Mouse (Mus musculus): ENCODE data around the gene Rhoh.

The Rhoh gene

DNA sequence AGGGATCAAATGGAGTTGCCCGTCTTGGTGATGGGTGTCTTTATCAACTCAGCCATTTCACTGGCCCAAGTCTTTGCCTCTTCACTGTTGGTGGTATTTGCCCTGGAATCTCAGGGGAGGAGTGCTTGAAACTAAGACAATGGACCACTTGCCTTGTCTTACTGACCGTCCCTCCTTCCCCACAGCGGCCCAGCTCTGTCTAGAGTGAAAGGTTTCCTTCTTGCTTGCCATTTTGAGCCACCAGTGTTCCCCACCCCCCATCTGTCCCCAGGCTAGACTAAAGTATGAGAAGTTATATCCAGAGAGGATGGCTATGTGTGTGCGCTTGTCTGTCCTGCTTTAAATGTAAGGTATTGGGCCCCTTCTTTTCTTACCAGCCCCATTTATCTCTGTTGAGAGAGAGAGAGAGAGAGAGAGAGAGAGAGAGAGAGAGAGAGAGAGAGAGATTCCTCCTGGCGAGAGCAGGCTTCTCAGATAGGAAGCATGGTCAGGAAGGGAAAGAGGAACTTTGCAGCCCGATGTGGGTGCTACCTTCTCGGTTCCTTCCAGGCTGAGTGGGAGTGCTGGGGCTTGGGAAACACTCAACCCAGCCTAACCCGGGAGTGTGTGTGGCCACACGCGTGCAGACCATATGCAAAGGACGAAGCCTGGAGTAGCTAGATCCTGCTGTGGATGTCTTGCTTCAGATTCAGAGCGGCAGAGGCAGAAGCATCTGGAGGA, 572 bp upstream of the Rhoh start:
- peak; percentile 55 for DNase-seq

DNA sequence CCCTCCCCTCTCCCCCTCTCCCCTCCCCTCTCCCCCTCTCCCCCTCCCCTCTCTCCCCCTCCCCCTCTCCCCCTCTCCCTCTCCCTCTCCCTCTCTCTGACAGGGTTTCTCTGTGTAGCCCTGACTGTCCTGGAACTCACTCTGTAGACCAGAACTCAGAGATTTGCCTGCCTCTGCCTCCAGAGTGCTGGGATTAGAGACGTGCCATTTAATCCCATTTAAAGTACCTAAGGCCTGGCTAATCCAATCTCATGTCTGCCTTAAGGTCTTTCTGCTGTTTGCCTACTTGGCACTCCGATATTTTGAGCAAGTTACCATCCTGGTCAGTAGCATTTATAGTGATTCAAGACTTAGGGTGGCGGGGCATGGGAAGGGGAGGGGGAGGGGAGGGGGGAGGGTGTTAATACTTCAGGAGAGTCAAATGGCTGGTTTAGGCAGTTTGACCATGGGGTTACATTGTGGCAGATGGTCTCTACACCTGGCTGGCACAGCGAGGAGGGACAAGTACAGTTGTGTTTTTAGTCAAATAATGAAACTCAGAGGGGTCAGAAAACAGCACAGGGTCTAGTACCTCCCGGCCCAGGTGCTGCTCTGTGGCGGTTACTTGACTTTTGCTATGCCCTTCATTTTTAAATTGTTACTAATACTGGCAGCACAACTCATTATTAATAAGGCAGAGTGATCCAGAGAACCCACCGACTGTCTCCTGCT, 1.4 kb downstream of the Rhoh start:
- no peak for DNase-seq

DNA sequence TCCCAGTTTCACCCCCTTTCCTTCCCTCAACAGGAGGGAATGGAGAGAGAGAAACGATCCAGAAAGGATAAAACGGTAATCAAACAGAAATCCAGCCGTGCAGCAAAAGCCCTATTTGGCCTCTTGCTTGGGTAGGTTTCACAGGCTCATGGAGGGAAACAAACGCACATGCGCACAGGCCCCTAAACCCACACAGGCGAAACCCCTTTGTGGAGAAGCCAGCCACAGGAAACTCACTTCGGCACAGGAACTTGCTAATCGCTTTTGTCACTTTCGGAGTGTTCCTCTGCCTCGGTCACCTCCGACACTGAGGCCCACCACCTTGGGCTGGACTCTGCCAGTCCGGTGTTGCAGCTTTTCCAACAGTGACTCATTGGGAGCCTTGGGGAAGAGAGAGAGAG, 2.3 kb downstream of the Rhoh start:
- DNase-seq = peak; percentile 93

DNA sequence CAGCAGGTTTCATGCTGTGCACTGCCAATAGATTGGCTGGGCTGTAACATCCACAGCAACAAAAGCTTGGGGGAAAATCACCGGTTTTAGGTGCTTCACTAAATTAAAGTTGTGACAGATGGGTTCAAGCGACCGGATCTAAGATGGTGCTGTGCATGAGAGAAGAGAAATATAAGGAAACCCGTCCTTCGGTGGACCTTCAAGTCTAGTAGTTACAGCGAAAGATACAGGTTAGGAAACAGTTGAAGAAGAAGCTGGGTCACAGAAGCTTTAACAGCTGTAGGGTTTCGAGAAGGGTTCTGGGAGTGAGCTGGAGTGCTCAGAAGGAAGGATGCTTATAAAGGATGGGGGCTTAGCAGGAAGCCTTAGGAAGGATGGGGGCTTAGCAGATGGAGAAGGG, 3.5 kb downstream of the Rhoh start:
- no peak for DNase-seq

DNA sequence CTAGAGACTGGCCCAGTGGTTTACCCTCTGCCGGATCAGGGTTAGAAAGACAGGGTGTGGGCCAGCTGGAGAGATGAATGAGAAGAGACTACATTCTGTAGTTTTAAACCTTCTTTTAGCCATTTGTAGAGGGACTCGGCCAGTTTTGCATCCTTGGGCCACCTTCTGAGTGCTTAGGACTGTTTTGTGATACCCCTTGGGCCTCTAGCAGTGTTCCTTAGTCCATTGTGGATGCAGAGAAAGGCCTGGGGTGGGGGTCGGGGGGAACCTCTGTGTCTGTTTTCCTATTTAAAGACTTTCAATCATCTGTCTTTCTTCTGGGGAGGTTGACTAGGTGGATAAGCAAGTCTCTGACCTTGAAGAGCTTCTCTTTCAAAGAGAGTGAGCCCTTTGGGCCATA, 3.9 kb downstream of the Rhoh start:
- DNase-seq = no peak

DNA sequence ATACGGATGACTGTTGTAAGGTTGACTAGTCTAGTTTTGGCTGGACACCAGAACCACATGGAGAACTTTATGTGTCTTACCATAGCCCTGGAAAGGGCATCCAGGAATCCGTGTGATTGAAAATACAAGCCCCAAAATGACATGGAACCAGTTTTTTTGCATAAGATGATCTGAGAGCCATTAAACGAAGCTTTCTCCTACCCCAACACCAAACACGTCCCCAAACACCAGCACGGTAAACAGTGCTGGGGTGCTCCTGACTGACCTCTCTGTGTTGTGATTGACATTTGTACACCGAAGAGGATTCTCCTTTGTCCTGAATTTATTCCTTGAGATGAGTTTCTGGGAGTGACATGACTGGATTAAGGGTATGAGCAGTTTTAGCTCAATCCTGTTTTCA, 5.6 kb downstream of the Rhoh start:
- no peak for DNase-seq

DNA sequence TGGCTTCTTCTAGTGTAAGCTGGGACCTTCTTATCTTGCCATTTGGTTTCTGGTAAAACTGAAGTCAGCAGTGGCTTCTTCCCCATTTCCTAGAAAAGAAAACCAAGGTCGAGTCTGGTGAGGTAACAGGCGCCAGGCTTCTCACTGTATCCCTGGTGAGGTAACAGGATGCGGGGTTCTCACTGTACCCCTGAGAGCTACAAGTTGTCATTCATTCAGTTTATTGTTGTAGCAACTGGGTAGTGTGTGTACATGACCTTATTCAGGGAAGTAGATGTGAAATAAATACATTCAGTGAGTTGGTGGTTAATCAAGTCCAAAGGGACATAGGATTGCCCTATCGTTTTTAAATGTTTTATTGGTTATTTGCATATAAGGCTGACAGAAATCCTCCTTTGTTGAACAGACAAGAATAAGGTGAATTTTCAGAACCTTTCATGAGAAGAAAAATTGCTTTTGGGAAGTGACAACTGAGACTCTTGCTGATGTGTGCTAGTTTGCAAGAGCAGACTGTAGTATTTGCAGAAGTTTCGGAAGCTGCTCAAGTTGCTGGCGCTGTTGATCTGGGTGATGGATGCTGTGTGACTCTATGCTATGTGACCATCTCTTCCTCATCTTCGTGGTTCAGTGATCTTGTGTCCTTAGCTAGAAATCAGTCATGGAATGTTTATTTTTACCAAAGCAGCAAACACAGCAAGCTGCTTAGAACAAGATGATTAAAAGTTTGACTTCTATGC, 6.5 kb downstream of the Rhoh start:
- DNase-seq = peak; percentile 50

DNA sequence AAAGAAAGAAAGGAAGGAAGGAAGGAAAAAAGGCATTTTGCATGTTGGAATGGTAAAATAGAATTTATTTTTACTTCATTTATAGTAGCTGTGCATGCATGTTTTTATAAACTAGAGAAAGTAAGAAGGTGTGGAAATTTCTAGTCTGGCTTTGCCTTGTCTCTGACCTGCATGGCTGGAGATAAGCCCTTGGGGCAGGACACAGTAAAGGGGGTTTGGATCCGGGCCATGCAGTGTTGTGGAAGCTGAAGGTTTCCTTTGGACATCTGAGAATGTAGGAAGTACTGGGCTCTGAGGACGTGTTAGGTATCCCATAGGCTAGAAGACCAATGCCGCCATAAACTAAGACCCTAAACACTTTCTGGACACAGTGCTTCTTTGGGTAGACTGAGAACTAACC, 7.4 kb downstream of the Rhoh start:
- DNase-seq = no peak

DNA sequence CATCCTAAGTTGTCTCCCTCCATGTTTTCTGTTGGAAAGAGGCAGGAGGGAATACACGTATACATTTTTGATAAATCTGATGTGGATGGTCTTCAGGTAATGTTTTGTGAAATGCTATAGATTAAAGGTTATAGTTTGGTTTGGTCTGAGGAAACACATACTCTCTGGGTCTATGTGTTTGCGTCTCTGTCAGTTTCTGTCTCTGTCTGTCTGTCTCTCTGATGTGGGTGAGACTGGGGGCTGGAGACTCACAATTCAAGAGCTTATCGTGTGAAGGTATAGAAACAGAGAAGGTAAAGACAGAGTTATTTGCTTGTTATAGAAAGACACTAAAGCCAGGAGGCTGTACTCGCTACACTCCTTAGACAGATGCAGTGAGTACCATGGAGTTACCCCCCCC, 8.6 kb downstream of the Rhoh start:
- DNase-seq = no peak

DNA sequence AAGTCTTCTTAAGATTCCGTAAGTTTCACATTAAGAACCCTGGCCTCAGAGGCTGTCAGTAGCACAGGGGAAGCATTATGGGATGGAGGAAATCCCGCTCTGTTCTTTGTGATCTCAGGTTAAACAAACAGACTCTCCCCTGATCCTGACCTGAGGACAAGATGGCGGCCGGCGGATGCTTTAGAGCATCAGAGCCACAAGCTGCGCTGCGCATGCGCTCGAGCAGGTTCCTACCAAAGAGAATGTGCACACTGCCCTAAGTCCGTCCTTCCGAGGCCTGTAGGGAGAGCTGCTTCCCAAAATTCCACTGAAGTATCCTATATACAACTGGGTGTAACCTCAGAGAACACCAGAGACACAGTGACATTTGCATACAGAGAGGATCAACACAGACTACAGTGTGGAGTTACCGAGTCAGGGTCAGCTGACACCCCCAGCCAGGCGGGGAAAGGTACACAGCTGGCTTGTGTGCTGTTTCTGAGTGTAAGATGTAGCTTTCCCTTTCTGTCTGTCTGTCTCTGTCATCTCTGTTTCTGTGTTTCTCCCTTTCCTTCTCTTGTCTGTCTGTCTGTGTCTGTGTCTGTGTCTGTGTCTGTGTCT, 10.4 kb downstream of the Rhoh start:
- no peak for DNase-seq

DNA sequence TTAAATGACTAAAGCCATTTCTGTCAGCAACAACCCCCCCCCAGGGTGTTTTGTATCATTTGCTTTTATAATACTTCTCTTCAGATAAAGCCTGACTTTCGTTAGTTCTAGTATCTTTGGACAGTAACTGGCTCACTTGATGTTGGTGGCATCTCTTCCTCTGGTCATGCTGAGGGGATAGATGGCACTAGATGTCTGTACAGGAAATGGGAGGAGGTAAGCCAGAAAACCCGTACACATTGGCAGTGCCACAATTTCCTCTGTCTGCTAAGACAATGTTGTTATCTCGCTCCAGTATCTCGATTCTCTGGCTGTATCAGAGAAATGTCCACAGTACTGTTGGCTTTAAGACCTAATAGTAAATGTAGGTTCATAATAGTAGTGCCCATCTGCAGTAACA, 12.2 kb downstream of the Rhoh start:
- DNase-seq = no peak

DNA sequence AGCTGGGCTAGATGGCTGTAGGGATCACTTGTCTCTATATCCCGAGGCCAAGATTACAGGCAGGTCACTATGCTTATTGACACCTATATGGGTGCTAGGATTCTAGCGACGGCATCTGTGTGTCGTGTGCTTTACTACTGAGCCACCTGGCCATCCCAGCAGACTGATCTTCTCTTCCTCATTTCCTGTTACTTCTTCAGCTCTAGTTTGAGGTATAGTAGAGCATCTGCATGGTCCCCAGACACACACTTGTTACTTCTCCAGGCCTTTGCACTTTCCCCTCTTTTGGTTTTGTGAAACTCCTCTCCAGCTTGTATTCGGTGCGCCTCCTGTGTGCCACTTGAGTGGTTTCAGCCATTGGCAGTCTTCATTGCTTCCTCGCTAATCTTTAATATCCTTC, 14.3 kb downstream of the Rhoh start:
- no peak for DNase-seq

DNA sequence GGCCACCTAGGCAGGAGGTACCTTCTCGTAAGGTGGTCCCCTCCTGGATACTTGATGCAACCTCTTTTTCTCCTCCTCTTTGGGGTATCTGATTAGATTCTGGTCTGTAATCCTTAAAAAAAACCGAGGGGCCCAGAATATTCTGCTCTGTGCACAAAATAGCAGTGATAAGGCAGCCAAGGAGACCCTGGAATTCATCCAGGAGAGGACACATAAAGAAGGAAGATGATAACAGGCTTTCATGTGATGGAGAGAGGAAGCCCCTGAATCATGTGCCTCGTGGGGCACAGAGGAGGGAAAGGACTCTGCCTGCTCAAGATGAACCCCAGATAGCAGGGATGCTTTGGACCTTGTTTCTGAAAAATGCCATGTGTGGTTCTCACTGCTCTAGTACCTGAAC, 17.4 kb downstream of the Rhoh start:
- DNase-seq = no peak

DNA sequence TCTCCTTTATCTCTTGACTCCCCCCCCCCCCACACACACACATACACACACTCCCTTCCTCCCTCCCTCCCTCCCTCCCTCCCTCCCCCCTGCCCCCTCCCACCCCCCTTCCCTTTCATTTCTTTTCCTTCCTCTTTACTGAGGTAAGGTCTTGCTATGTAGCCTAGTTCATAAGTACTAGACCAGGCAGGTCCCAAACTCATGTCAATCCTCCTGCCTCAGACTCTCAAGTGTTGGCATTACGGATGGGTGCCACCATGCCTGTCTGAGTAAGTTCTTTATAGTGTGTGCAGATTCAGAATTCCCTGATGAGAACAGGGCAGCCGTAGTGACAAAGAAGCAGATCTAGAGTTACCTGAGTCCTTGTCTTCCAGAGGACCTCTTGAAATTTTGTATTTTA, 20.2 kb downstream of the Rhoh start:
- DNase-seq = no peak

DNA sequence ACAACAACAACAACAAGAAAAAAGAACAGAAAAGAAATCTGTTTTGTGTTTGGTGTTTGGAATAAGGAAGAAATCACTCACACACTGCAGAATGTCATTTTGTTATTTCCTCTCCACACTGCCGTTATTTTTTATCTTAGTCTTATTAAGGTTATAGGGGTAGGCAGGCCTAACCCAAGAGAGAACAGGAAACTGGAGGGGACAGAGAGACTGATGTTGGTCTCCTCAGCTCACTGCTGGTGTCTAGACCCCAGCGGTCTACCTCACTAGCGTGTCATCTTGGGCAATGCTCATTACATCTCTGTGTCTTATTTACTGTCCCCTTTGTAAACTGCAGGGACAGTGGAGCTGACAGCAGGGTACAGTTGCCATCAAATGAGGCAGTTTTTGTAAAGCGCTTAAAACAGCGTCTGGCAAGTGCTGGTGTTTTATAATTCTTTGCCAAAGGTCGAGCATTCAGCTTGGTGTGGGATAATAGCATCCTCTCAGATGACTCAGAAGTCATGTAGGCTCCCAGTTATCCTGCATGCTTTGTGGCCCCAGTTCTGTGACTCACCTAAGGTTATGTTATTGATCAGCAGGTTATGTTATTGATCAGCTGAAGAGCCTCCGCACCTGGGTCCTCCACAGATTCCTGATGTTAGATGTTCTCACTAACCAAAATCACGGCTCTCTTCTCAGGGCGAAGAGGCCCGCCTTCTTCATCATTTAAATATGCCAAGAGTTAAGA, 21.6 kb downstream of the Rhoh start:
- no peak for DNase-seq

DNA sequence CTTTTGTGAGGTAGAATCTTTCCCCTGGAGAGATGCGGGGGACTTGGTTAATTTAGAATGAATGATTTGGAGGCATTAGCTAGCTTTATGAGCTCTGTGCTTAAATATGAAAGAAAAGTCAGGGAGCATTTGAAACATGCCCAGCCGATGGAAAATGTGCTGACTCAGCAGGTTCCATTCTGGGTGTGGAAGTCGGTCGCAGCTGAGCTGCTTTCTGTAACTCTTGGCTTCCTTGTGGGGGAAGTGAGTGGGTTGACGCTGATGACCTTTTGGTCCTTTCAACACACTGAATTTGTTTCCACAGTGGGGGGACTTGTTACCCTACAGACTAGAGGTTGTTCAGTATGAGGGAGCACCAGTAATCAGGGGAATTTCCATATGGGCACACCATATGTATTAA, 22.3 kb downstream of the Rhoh start:
- DNase-seq = no peak

DNA sequence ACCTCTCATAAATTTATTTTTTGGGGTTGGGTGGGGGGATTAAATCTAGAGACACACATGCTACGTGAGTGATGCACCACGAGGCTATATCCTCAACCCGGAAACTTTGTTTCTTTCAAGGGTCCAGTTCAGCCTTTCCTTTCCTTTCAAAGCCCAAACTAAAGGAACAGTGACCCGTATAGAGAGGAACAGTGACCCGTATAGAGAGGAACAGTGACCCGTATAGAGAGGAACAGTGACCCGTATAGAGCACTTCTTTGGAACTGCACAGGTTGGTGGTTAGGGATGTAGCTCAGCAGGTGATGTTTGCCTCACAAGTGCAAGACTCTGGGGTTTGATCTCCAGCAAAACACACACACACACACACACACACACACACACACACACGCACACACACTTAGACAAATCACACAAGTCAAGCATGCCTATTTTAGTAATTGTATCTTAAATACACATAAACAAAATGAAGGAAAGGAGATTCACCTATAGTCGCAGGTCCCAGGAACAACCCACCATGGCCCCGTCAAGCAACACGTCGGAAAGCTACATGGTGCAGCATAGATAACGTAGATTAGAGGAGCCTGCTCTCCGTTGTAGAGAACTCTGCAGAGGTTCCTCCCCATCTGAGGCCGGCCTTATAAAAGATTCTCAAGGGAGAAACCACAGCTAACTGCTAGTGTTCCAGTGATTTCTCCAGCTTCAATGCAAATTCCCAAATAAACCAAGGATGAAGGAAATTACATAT, 24.9 kb downstream of the Rhoh start:
- DNase-seq = no peak

DNA sequence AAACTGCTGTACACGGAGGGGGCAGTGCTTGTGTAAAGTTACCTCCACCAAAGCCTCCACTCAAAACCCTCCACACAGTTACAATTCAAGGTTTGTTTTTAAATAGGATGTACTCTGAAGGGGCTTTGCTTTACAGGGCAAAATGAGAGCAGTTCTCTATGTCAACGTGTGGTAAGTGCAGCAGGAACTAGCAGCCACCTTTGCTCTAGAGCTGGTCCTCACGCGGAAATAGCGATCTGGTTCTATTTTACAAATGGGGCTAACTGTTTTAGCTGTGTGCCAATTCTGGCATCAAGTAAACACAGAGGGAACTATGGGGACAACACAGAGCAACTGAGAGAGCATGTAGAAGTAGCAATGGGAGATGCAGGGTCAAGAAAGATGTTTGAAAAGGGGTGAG, 27.1 kb downstream of the Rhoh start:
- DNase-seq = no peak

DNA sequence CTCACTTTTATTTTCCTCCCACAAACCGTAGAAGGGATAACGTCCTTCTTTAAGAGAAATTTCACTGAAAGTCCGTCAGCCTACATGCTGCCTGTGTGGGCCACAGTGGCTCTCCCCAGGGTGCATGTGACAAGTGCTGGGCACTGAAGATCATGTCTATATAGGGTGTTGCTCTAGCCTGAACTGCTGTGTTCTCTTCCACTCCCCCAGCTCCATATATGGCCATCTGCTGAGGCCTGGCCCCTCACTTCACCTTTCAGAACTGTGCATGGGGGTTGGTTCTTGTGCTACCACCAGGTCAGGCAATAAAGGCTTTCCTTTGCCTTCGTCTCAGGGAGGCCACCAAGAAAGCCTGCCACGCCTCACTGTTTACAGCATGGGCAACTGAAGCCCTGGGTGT, 28.0 kb downstream of the Rhoh start:
- DNase-seq = no peak

DNA sequence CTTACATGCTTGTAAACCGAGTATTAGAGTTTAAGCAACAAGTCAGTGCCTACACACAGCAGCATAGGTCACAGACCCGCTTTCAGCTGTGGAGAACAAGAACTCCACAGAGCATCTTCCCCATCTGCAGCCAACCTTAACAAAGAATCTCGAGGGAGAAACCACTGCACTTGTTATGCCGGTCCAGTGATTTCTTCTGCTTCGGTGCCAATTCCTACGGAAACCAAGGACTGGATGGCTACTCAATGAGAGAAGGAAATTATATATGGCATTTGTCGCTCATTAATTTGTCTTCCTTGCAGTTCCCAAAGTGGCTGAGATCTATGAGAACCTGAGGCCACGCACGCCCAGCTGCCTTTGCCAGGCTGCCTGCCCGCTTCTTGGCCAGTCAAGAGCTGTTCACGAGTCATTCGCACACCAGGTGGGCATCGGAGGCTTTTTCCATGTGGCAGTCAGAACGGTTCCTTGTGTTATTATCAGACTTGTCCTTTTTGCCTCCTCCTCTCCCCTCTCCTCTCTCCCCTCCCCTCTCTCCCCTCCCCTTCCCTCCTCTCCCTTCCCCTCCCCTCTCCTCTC, 30.3 kb downstream of the Rhoh start:
- DNase-seq = no peak

DNA sequence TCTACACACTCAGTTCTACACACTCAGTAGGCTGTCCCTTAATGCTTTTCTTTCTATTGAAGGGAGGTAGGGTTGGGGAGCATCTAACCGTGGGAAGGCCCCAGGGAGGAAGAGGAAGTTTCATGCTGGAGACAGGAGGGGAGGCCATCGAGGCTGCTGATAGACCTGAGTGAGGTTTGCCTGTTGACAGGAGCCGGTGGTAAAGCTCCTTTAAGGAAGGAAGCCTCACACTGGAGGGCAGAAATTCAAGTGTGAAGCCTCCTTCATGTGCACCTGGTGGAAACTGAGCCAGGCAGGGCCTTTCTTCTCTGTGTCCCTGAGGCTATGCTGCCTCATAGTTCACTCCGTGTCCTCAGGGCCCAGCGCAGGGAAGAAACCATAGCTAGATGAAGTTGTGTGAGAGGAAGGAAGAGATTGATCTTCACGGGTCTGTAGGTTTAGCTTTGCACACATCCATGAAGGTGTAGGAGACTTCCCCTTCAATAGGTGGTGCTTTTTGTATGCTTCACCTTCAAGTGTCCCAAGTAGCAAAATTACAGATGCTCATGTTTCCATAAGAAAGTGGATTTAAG, 34.2 kb downstream of the Rhoh start:
- peak; percentile 56 for DNase-seq

DNA sequence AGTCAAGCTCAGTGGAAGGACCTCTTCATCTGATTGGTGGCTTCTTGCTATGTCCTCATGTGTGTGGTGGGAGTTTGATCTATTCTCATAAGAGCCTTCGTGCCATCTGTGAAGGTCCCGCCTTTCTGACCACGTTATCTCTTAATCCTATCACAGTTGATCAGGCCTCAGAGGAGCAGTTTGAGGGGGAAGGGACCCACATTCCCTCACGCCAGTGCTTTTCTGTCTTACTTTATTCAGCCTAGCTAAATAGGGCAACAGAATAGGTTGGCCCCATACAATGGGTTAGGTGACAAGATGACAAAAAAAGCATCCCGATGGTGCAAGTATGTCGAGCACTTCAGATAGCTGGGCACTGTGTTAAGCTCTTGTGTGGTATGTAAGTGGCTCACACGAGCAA, 34.8 kb downstream of the Rhoh start:
- no peak for DNase-seq

All from thymus, postnatal 14 days (tissue).